Mouse (Mus musculus) limb, embryonic 14.5 days (tissue): ENCODE results near the gene Pofut2. TPM values are rescaled to one million over a fixed set of nuclear protein-coding genes. Genes with fewer than 3 reads are reported as not detected.

Source experiments
- ATAC-seq: fragments of 200-750 bp; cut with Nextera tagmentation; 2 replicates; pipeline ENCODE4 v1.8.0; 2017; ENCODE audit warnings: low read depth, moderate number of reproducible peaks, moderate TSS enrichment; ENCODE audit not compliant: low FRiP score
- DNase-seq: peaks from one replicate; pipeline ENCODE4 v3.0.0-alpha.2; 2015; ENCODE audit warnings: low spot score
- H3K27ac ChIP-seq: fragments of 300-500 bp; sonication (generic); replicated peaks from 2 replicates; pipeline ENCODE4 v1.5.1; 2014; ENCODE audit warnings: low read depth, mild to moderate bottlenecking, low read length, moderate library complexity, mixed read lengths
- H3K27me3 ChIP-seq: fragments of 300-500 bp; sonication (generic); 2 replicates; pipeline ENCODE4 v1.6.1; 2014; ENCODE audit warnings: low read length, mixed read lengths; ENCODE audit not compliant: control insufficient read depth, insufficient read depth
- H3K36me3 ChIP-seq: fragments of 300-500 bp; sonication (generic); 2 replicates; pipeline ENCODE4 v1.6.1; 2014; ENCODE audit warnings: mild to moderate bottlenecking, low read length, moderate library complexity, mixed read lengths; ENCODE audit not compliant: control insufficient read depth, insufficient read depth
- H3K4me1 ChIP-seq: fragments of 300-500 bp; sonication (generic); 2 replicates; pipeline ENCODE4 v1.6.1; 2014; ENCODE audit warnings: antibody characterized with exemption, low read length, mixed read lengths; ENCODE audit not compliant: control insufficient read depth, insufficient read depth
- H3K4me2 ChIP-seq: fragments of 300-500 bp; sonication (generic); replicated peaks from 2 replicates; pipeline ENCODE4 v1.6.1; 2014; ENCODE audit warnings: low read depth, mild to moderate bottlenecking, low read length, moderate library complexity; ENCODE audit not compliant: severe bottlenecking
- H3K4me3 ChIP-seq: fragments of 300-500 bp; sonication (generic); replicated peaks from 2 replicates; pipeline ENCODE4 v1.5.1; 2014; ENCODE audit warnings: low read length
- H3K9ac ChIP-seq: fragments of 300-500 bp; sonication (generic); 2 replicates; pipeline ENCODE4 v1.6.1; 2014; ENCODE audit warnings: mild to moderate bottlenecking, low read depth, low read length, moderate library complexity; ENCODE audit not compliant: severe bottlenecking
- H3K9me3 ChIP-seq: fragments of 300-500 bp; sonication (generic); 2 replicates; pipeline ENCODE4 v1.6.1; 2016; ENCODE audit warnings: low read length; ENCODE audit not compliant: control insufficient read depth
- POLR2A ChIP-seq: fragments of 200-500 bp; IDR thresholded peaks from 2 replicates; pipeline ENCODE4 v1.8.0; 2012; ENCODE audit warnings: inconsistent platforms, mild to moderate bottlenecking, moderate library complexity, borderline replicate concordance; ENCODE audit not compliant: insufficient read depth, insufficient read length; ENCODE audit errors: extremely low read depth
- whole genome bisulfite sequencing: fragments of 180-500 bp; shearing (Covaris S2); extraction: QIAGEN DNeasy Blood & Tissue Kit; methylation state at CpG from one replicate; pipeline ENCODE4 v1.1.7; 2014; 5-methylcytosine and 5-hydroxymethylcytosine counted together
- polyA plus RNA-seq, 2 experiments: library from polyadenylated mRNA; depleted of rRNA in 1 of 2; stranded (reverse) in 1 of 2; unstranded in 1 of 2; fragments of >200 nt; fragmentation: Nextera tagmentation in 1 of 2; extraction: Ambion mirVana in 1 of 2; gene quantifications; 2 replicates each; pipeline versions ENCODE4 v1.2.1 to v1.2.3; 2012 to 2014

Pofut2 gene
- polyA plus RNA-seq, 2 experiments = 147 to 167 TPM

- Histone ChIP-seq H3K27ac (no peak overlapping the region), H3K9me3 (no peaks in the 10 kb centered on the region), H3K27me3 (no peaks in the 10 kb centered on the region), H3K4me1 (no peaks in the 10 kb centered on the region), H3K4me2 (no peak overlapping the region), H3K4me3 (no peak overlapping the region), H3K9ac (no peak overlapping the region), H3K36me3 (no peaks in the 10 kb centered on the region)
- 94% methylated on average over 3 of the region's 3 CpGs for WGBS
- no peak for TF ChIP-seq POLR2A
- DNase-seq (no peak), ATAC-seq (no peak)
These were observed 16.6 kb upstream of the Pofut2 start for GRCm38 (mm10) chr10:77242396-77242795.

GRCm38 (mm10) chr10:77242871-77243270 lies 16.1 kb upstream of the Pofut2 start:
- no peak for TF ChIP-seq POLR2A
- Histone ChIP-seq H3K4me1 (no peaks in the 10 kb centered on the region), H3K27me3 (no peaks in the 10 kb centered on the region), H3K36me3 (no peaks in the 10 kb centered on the region), H3K9me3 (no peaks in the 10 kb centered on the region), H3K9ac (no peak overlapping the region), H3K4me2 (no peak overlapping the region), H3K4me3 (no peak overlapping the region), H3K27ac (no peak overlapping the region)
- DNase-seq (no peak), ATAC-seq (no peak)
- 83% methylated on average over 14 of the region's 14 CpGs for WGBS

DNA sequence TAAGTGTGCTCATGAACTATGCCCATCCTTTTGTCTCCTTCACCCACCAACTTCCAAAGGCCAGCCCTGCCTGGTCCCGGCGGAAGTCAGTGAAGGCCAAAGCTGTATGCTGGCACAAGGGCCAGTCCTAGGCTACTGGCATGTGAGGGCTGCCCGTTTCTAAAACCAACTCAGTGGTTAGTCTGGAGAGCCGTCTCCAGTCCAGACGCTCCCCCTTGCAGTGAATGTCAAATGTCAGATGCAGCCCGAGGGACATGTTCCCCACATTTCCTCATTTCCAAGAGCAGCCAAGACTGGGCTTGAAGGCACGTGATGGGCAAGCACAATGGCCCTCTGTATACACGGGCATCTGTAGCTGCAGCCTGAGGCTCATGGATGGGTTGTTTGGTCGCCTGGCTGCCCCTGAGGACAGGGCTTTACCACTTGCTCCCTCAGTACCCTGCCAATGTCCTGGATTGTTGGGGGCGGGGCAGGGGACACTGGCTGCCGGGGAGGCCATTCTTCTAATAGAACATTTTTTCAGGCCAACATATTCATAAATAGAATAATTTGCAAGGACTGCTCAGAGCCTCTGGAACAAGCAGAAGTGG lies 15.4 kb upstream of the Pofut2 start:
- H3K27me3 ChIP-seq = no peaks in the 10 kb centered on the region
- DNase-seq (no peak), ATAC-seq (no peak)
- no peaks in the 10 kb centered on the region for H3K4me1 ChIP-seq
- no peak for TF ChIP-seq POLR2A
- no peaks in the 10 kb centered on the region for H3K36me3 ChIP-seq
- no peak overlapping the region for H3K27ac ChIP-seq
- H3K9ac ChIP-seq = no peak overlapping the region
- no peak overlapping the region for H3K4me3 ChIP-seq
- 67% methylated on average over 11 of the region's 11 CpGs for WGBS
- no peaks in the 10 kb centered on the region for H3K9me3 ChIP-seq
- H3K4me2 ChIP-seq = no peak overlapping the region

DNA sequence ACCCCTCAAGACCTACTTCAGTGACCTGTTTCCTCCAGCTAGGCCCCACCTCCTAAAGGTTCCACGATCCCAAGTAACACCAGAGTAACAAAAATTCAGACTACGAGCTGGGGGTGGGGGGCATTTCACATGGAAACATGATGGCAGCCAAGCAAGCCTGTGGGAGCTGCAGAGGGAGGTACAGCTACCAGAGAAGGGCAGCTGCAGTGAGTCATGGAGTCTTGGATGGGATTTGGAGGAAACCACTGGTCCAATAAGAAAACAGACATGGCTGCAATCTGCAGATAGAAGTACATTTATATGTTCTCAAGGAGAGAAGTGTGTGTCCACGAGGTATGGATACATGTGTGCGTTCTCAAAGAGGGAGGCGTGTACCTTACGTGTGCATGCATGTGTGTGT lies 14.2 kb upstream of the Pofut2 start:
- 90% methylated on average over 6 of the region's 6 CpGs for WGBS
- H3K27me3 ChIP-seq = no peaks in the 10 kb centered on the region
- ATAC-seq (no peak), DNase-seq (no peak)
- no peaks in the 10 kb centered on the region for H3K4me1 ChIP-seq
- H3K4me3 ChIP-seq = no peak overlapping the region
- no peak for TF ChIP-seq POLR2A
- no peak overlapping the region for H3K4me2 ChIP-seq
- no peak overlapping the region for H3K27ac ChIP-seq
- H3K36me3 ChIP-seq = no peaks in the 10 kb centered on the region
- no peaks in the 10 kb centered on the region for H3K9me3 ChIP-seq
- H3K9ac ChIP-seq = no peak overlapping the region

- WGBS = 80% methylated on average over 5 of the region's 5 CpGs
- Histone ChIP-seq H3K36me3 (no peaks in the 10 kb centered on the region), H3K9me3 (no peaks in the 10 kb centered on the region), H3K9ac (no peak overlapping the region), H3K27ac (no peak overlapping the region), H3K4me1 (peaks cover 9% of the 10 kb centered on the region), H3K4me3 (no peak overlapping the region), H3K4me2 (no peak overlapping the region), H3K27me3 (no peaks in the 10 kb centered on the region)
- ATAC-seq (no peak), DNase-seq (no peak)
- no peak for TF ChIP-seq POLR2A
These were observed 12.0 kb upstream of the Pofut2 start for GRCm38 (mm10) chr10:77247048-77247447.

DNA sequence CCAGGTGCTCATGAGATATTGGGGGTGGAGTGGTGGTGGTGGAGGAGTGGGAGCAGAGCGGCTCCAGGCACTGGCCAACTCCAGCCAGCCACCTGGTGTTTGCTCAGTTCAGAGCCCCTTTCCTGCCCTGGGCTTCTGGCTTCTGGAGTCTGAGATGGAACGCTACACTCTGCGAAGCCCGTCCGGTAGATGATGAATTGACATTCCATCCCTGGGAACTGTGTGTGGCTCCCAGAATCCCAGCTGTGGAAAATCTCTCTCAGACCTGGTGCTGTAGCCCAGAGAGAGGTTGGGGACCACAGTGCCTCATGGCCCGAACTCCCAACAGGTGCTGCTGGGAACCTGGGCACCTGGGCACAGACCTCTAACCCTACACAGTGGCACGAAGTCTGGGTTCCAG lies 11.3 kb upstream of the Pofut2 start:
- no peak for DNase-seq
- Histone ChIP-seq H3K36me3 (no peaks in the 10 kb centered on the region), H3K4me2 (no peak overlapping the region), H3K9me3 (no peaks in the 10 kb centered on the region), H3K27me3 (no peaks in the 10 kb centered on the region), H3K4me3 (no peak overlapping the region), H3K9ac (no peak overlapping the region), H3K4me1 (peaks cover 14% of the 10 kb centered on the region), H3K27ac (peak overlapping the region; percentile 8; the same call in 1 of the 2 replicates)
- peak; percentile 48; the same call in 1 of the 2 replicates for ATAC-seq
- 57% methylated on average over 7 of the region's 7 CpGs for WGBS
- TF ChIP-seq POLR2A = no peak
